Mouse (Mus musculus) liver, postnatal 0 days (tissue): ENCODE measurements around the gene Ubtf. TPM values are rescaled to one million over a fixed set of nuclear protein-coding genes. Genes with fewer than 3 reads are reported as not detected.

Source experiments
- ATAC-seq: fragments of 200-750 bp; cut with Nextera tagmentation; 2 replicates; pipeline ENCODE4 v1.8.0; 2017; ENCODE audit warnings: mild to moderate bottlenecking, moderate library complexity
- DNase-seq: peaks from one replicate; pipeline ENCODE4 v3.0.0-alpha.2; 2016
- H3K27ac ChIP-seq: fragments of 300-500 bp; sonication (generic); 2 replicates; pipeline ENCODE4 v1.5.1; 2014; ENCODE audit warnings: antibody characterized with exemption, moderate library complexity, mild to moderate bottlenecking, low read depth
- H3K27me3 ChIP-seq: fragments of 300-500 bp; sonication (generic); 2 replicates; pipeline ENCODE4 v1.6.1; 2014; ENCODE audit warnings: low read length, control low read depth, mixed read lengths; ENCODE audit not compliant: insufficient read depth
- H3K36me3 ChIP-seq: fragments of 300-500 bp; sonication (generic); replicated peaks from 2 replicates; pipeline ENCODE4 v1.6.1; 2014; ENCODE audit warnings: mild to moderate bottlenecking, control low read depth, low read length, moderate library complexity, mixed read lengths; ENCODE audit not compliant: insufficient read depth
- H3K4me1 ChIP-seq: fragments of 300-500 bp; sonication (generic); 2 replicates; pipeline ENCODE4 v1.6.1; 2014; ENCODE audit warnings: antibody characterized with exemption, mild to moderate bottlenecking, control low read depth; ENCODE audit not compliant: insufficient read depth
- H3K4me2 ChIP-seq: fragments of 300-500 bp; sonication (generic); 2 replicates; pipeline ENCODE4 v1.6.1; 2014; ENCODE audit warnings: low read depth, mild to moderate bottlenecking, low read length, moderate library complexity, mixed read lengths
- H3K4me3 ChIP-seq: fragments of 300-500 bp; sonication (generic); 2 replicates; pipeline ENCODE4 v1.5.1; 2014; ENCODE audit warnings: low read depth, low read length
- H3K9ac ChIP-seq: fragments of 300-500 bp; sonication (generic); replicated peaks from 2 replicates; pipeline ENCODE4 v1.6.1; 2014; ENCODE audit warnings: mild to moderate bottlenecking, moderate library complexity
- H3K9me3 ChIP-seq: fragments of 300-500 bp; sonication (generic); 2 replicates; pipeline ENCODE4 v1.6.1; 2016; ENCODE audit warnings: mild to moderate bottlenecking, control low read depth, low read length, mixed read lengths
- CTCF ChIP-seq: sonication (generic); IDR thresholded peaks from 2 replicates; pipeline ENCODE4 v1.5.1; 2016; ENCODE audit warnings: antibody characterized with exemption, low read depth
- EP300 ChIP-seq: IDR thresholded peaks from 2 replicates; pipeline ENCODE4 v1.6.1; 2016; ENCODE audit warnings: antibody characterized with exemption, low read depth, mild to moderate bottlenecking
- WGBS: fragments of 180-500 bp; shearing (Covaris S2); extraction: QIAGEN DNeasy Blood & Tissue Kit; methylation state at CpG from one replicate; pipeline ENCODE4 v1.1.7; 2014; ENCODE audit not compliant: insufficient replicate concordance; 5-methylcytosine and 5-hydroxymethylcytosine counted together
- polyA plus RNA-seq: library from polyadenylated mRNA; unstranded; fragments of >200 nt; fragmentation: Nextera tagmentation; extraction: Ambion mirVana; gene quantifications from 2 replicates; pipeline ENCODE4 v1.2.1, GENCODE M21; 2015

Ubtf gene
- polyA plus RNA-seq, 1 experiment from 2014 or later, result 32.5 TPM

GRCm38 (mm10) chr11:102314321-102314720 is 5.2 kb downstream of the Ubtf start:
- 79% methylated on average over 12 of the region's 12 CpGs for WGBS
- no peak overlapping the region for H3K9ac ChIP-seq
- DNase-seq (no peak), ATAC-seq (no peak)
- peaks cover 53% of the 10 kb centered on the region for H3K36me3 ChIP-seq
- peaks cover 38% of the 10 kb centered on the region for H3K4me1 ChIP-seq
- no peak overlapping the region for H3K4me2 ChIP-seq
- no peak for TF ChIP-seq EP300
- no peak for TF ChIP-seq CTCF
- H3K27me3 ChIP-seq, result no peaks in the 10 kb centered on the region
- no peak overlapping the region for H3K27ac ChIP-seq
- no peaks in the 10 kb centered on the region for H3K9me3 ChIP-seq
- H3K4me3 ChIP-seq, result no peak overlapping the region

GRCm38 (mm10) chr11:102312586-102312985 is 7.0 kb downstream of the Ubtf start:
- H3K27me3 ChIP-seq, result no peaks in the 10 kb centered on the region
- no peaks in the 10 kb centered on the region for H3K9me3 ChIP-seq
- no peak overlapping the region for H3K4me2 ChIP-seq
- TF ChIP-seq CTCF (no peak), EP300 (no peak)
- H3K4me1 ChIP-seq, result peaks cover 40% of the 10 kb centered on the region
- H3K9ac ChIP-seq, result no peak overlapping the region
- ATAC-seq (no peak), DNase-seq (no peak)
- H3K4me3 ChIP-seq, result no peak overlapping the region
- 78% methylated on average over 6 of the region's 6 CpGs for WGBS
- no peak overlapping the region for H3K27ac ChIP-seq
- peaks cover 61% of the 10 kb centered on the region for H3K36me3 ChIP-seq

DNA sequence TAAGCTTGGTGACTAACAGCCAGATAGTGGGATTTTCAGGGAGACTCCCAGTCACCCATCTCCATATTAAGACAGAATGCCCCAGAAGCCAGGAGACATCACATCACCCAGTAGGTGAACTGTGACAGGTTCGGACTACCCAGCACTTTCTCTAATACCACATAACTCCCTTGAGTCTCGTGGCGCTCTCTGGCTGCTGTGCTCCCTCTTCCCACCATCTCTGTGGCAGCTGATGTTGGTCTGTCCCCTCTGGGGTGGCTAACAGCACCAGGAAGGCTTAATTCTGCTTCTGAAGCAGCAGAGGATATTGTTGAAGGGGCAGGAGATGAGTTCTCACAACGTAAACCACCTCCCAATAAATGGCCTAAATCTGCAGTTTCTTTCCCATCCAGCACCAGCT is 7.6 kb downstream of the Ubtf start:
- 92% methylated on average over 4 of the region's 4 CpGs for WGBS
- no peak overlapping the region for H3K4me3 ChIP-seq
- H3K4me2 ChIP-seq, result no peak overlapping the region
- TF ChIP-seq CTCF, result no peak
- TF ChIP-seq EP300, result no peak
- no peaks in the 10 kb centered on the region for H3K9me3 ChIP-seq
- DNase-seq, result no peak
- H3K27ac ChIP-seq, result 0 out of 2 replicates have a peak overlapping the region, but pooled peaks have one; percentile 7
- no peak for ATAC-seq
- no peaks in the 10 kb centered on the region for H3K27me3 ChIP-seq
- peaks cover 40% of the 10 kb centered on the region for H3K4me1 ChIP-seq
- H3K36me3 ChIP-seq, result peaks cover 68% of the 10 kb centered on the region
- no peak overlapping the region for H3K9ac ChIP-seq

DNA sequence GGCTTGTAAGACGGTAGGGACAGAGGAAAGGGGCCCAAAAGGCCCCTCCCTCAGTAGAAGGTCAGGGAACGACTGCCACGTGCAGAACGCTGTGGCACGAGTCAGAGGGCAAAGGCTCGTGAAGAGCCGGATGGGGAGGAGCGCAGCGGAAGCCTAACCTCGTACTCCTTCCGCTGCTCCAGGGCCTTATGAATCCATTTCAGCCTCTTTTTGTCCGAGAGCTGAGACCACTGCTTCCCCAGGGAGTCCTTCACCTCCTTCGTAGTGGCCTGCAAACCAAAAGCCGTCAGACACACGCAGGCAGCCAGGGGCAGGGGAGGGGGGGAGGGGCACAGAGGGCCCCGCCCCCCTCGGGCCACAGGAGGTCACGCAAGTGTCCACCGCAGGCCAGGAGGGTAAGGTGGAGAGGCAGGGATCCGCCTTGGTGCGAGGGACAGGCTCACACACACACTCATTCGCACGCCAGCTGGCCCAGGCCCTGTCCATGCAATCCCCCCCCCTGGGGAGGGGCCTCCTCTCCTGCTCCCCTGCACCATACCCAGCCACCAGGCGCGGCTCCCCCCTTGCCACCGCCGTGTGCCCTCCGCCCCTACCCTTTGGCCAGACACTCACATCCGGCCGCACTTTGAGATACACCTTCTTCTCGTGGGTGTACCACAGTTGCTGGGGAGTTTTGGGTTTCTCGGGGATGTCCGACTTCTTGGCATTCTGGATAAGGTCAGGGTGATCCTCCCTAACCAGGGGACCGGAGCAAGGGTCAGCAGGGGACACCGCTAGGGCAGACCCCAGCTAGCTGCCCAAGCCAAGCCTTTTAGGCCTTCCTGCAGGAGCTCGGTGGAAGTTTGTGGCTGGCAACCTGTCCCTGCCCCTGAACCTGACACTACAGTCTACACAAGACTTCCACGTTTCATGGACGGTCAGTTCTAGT is 8.5 kb downstream of the Ubtf start:
- TF ChIP-seq CTCF, result no peak
- peak overlapping the region; percentile 55 for H3K9ac ChIP-seq
- peak overlapping the region; percentile 46 for H3K27ac ChIP-seq
- H3K9me3 ChIP-seq, result no peaks in the 10 kb centered on the region
- peak; percentile 3; the same call in 1 of the 2 replicates for ATAC-seq
- DNase-seq, result peak; percentile 40
- H3K4me1 ChIP-seq, result peaks cover 36% of the 10 kb centered on the region
- WGBS, result 65% methylated on average over 31 of the region's 38 CpGs
- 0 out of 2 replicates have a peak overlapping the region, but pooled peaks have one; percentile 0 for H3K4me3 ChIP-seq
- H3K4me2 ChIP-seq, result peak overlapping the region; percentile 82
- peaks cover 77% of the 10 kb centered on the region for H3K36me3 ChIP-seq
- H3K27me3 ChIP-seq, result no peaks in the 10 kb centered on the region

GRCm38 (mm10) chr11:102309821-102310617 is 9.5 kb downstream of the Ubtf start:
- H3K4me1 ChIP-seq, result peaks cover 26% of the 10 kb centered on the region
- DNase-seq, result no peak

DNA sequence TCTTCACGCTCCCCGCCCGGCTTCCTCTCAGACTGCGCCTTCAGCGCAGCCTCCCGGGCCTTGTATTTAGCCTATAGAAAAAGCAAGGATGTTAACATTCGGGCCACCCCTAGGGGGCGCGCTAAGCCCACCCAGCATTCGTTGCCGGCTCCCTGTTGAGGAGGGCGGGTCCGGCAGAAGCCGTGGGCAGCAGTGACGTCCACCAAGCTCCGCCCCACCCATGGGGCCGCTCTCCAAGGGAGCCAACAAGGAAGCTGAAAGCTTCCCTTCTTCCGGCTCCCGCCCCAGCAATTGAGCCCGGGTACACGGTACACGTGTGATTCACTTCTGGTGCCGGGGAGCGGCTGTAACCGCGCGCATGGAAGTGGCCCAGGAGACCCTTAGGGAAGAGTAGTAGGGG is 10.6 kb downstream of the Ubtf start:
- ATAC-seq, result peak; percentile 94
- under 1% methylated on average over 27 of the region's 27 CpGs for WGBS
- Histone ChIP-seq H3K27me3 (no peaks in the 10 kb centered on the region), H3K9me3 (no peaks in the 10 kb centered on the region), H3K4me1 (peaks cover 24% of the 10 kb centered on the region), H3K36me3 (peaks cover 61% of the 10 kb centered on the region), H3K4me3 (peak overlapping the region; percentile 48), H3K4me2 (peak overlapping the region; percentile 82), H3K9ac (peak overlapping the region; percentile 55), H3K27ac (peak overlapping the region; percentile 80)
- TF ChIP-seq CTCF (peak; percentile 99), EP300 (peak; percentile 62)
- peak; percentile 99 for DNase-seq

More at GRCm38 (mm10) chr11:102309821-102310617, 9.5 kb downstream of the Ubtf start:
- no peak for ATAC-seq
- Histone ChIP-seq H3K4me3 (peak overlapping the region; percentile 48), H3K27me3 (no peaks in the 10 kb centered on the region), H3K27ac (peak overlapping the region; percentile 46; the same call in 1 of the 2 replicates), H3K4me2 (peak overlapping the region; percentile 82), H3K36me3 (peaks cover 71% of the 10 kb centered on the region), H3K9me3 (no peaks in the 10 kb centered on the region), H3K9ac (peak overlapping the region; percentile 55)
- TF ChIP-seq CTCF (peak; percentile 2; the same call in 1 of the 2 replicates), EP300 (no peak)
- WGBS, result 80% methylated on average over 22 of the region's 22 CpGs
